Comparison of ENCODE assay signal across 24 mouse cellular contexts in genomic region chr5:135693281-135693853, GRCm38 (mm10). TPM values are rescaled to one million over a fixed set of nuclear protein-coding genes. Genes with fewer than 3 reads are reported as not detected.
DNase-seq lines count a peak whose midpoint lies in the region; ATAC-seq and TF ChIP-seq lines count a peak whose summit lies in the region.
"Had no signal": no experiment of that assay in that cellular context is flagged by ENCODE, and none has a peak within 500 bp of the region (broad histone marks: within the 10 kb centered on the region; RNA-seq: fewer than 3 reads in every experiment).

No protein-coding gene starts in this region.

- intact Hi-C loops in left cerebral cortex, postnatal 36 days (cut with DNase I): no loop called here

- H3K27me3 ChIP-seq in kidney, embryonic 14.5 days (ENCODE audit: control insufficient read depth, insufficient read depth, low read length): no peaks in the 10 kb centered on the region
- no peaks in the 10 kb centered on the region for H3K27me3 ChIP-seq in intestine, postnatal 0 days (replicated peaks; ENCODE audit: control insufficient read depth, insufficient read depth, low read length)
- H3K27me3 ChIP-seq: intestine, embryonic 15.5 days; neural tube, embryonic 15.5 days; stomach, embryonic 15.5 days had no signal

- ATAC-seq in kidney, embryonic 14.5 days (ENCODE audit: low FRiP score, low TSS enrichment): no peak
- no peak for ATAC-seq in intestine, postnatal 0 days
- ATAC-seq: forebrain, postnatal 0 days; intestine, embryonic 15.5 days; midbrain, embryonic 16.5 days had no signal

- no peak for TF ChIP-seq CTCF in intestine, postnatal 0 days (IDR thresholded peaks at IDR 0.05; ENCODE audit: low read depth)

- DNase-seq in kidney, adult 18-20 months: peak; percentile 78
- DNase-seq in adrenal gland, postnatal 14 days: peak; percentile 56
- peak; percentile 90 to 91 for DNase-seq in kidney, adult 8-10 months
- DNase-seq in lung, postnatal 10 days: peak; percentile 67
- no peak for DNase-seq in urinary bladder, postnatal 10 days (ENCODE audit: low spot score)
- DNase-seq in left cerebral cortex, postnatal 36 days (ENCODE audit: low spot score in 2 of 2): no peak
- DNase-seq: cerebellum, adult 11 months; forebrain, postnatal 0 days; heart, adult 11 months; heart, postnatal 36 days; layer of hippocampus, postnatal 36 days; liver; right cerebral cortex, postnatal 25 days; thymus, adult 18-20 months; thymus, postnatal 4 days had no signal

- peaks cover 5% of the 10 kb centered on the region; the same call in 1 of the 2 replicates for H3K4me1 ChIP-seq in kidney, embryonic 14.5 days (ENCODE audit: control insufficient read depth, insufficient read depth, low read length)
- H3K4me1 ChIP-seq in intestine, postnatal 0 days (replicated peaks; ENCODE audit: control insufficient read depth, insufficient read depth, low read length): peaks cover 10% of the 10 kb centered on the region; the same call in 1 of the 2 replicates

- 92% methylated on average over 5 of the region's 5 CpGs for WGBS in kidney, embryonic 14.5 days
- 90% methylated on average over 5 of the region's 5 CpGs for WGBS in intestine, postnatal 0 days

- no peaks in the 10 kb centered on the region for H3K9me3 ChIP-seq in kidney, embryonic 14.5 days (ENCODE audit: control insufficient read depth, low read length)
- no peaks in the 10 kb centered on the region for H3K9me3 ChIP-seq in intestine, postnatal 0 days (ENCODE audit: control insufficient read depth)
- H3K9me3 ChIP-seq: forebrain, embryonic 10.5 days; intestine, embryonic 15.5 days; neural tube, embryonic 15.5 days; stomach, embryonic 15.5 days had no signal

- no peak overlapping the region for H3K27ac ChIP-seq in kidney, embryonic 14.5 days (ENCODE audit: low read depth, low read length)
- H3K27ac ChIP-seq in intestine, postnatal 0 days (ENCODE audit: low read depth, low read length): no peak overlapping the region; the same call in 1 of the 2 replicates
- H3K27ac ChIP-seq: forebrain, embryonic 10.5 days; hindbrain, embryonic 14.5 days; intestine, embryonic 15.5 days; layer of hippocampus, adult 2 months; neural tube, embryonic 15.5 days; stomach, embryonic 15.5 days had no signal

- H3K4me3 ChIP-seq in kidney, embryonic 14.5 days (ENCODE audit: low read length): no peak overlapping the region
- H3K4me3 ChIP-seq in intestine, postnatal 0 days (ENCODE audit: low read depth, low read length): no peak overlapping the region
- H3K4me3 ChIP-seq: forebrain, embryonic 10.5 days; intestine, embryonic 15.5 days; layer of hippocampus, adult 2 months; neural tube, embryonic 15.5 days; stomach, embryonic 15.5 days had no signal

- H3K9ac ChIP-seq in kidney, embryonic 14.5 days (ENCODE audit: low read depth, low read length): no peak overlapping the region
- no peak overlapping the region for H3K9ac ChIP-seq in intestine, postnatal 0 days (ENCODE audit: low read depth, low read length)
- H3K9ac ChIP-seq: forebrain, postnatal 0 days; hindbrain, embryonic 14.5 days; intestine, embryonic 15.5 days; neural tube, embryonic 15.5 days; stomach, embryonic 15.5 days had no signal

- no peak overlapping the region for H3K4me2 ChIP-seq in kidney, embryonic 14.5 days (replicated peaks; ENCODE audit: low read depth, low read length)
- H3K4me2 ChIP-seq in intestine, postnatal 0 days (replicated peaks; ENCODE audit: low read depth): no peak overlapping the region
- H3K4me2 ChIP-seq: hindbrain, embryonic 14.5 days; intestine, embryonic 15.5 days; neural tube, embryonic 15.5 days; stomach, embryonic 15.5 days had no signal

- H3K36me3 ChIP-seq in kidney, embryonic 14.5 days (ENCODE audit: control insufficient read depth, insufficient read depth, low read length): no peaks in the 10 kb centered on the region
- H3K36me3 ChIP-seq in intestine, postnatal 0 days (ENCODE audit: control insufficient read depth, insufficient read depth): no peaks in the 10 kb centered on the region
- H3K36me3 ChIP-seq: intestine, embryonic 15.5 days; neural tube, embryonic 15.5 days; stomach, embryonic 15.5 days had no signal

RNA-seq across cellular contexts. Expression of gene Por, which starts 23.5 kb away (rescaled TPM):
- 51.8 and 64.2 TPM in 2 replicates for polyA plus RNA-seq in kidney, embryonic 14.5 days (2014; fragmentation: Nextera tagmentation; extraction: Ambion mirVana)
- 190 and 216 TPM in 2 replicates for total RNA-seq in adrenal gland, postnatal 14 days (2021)
- 10 to 100 TPM; 83.7 to 90.9 TPM for total RNA-seq in left cerebral cortex, postnatal 36 days (2021)
- 82.3 and 91.7 TPM in 2 replicates for polyA plus RNA-seq in intestine, postnatal 0 days (2015; fragmentation: Nextera tagmentation; extraction: Ambion mirVana)

RNA-seq across cellular contexts. Expression of gene Tmem120a, which starts 50.9 kb away (rescaled TPM):
- polyA plus RNA-seq in kidney, embryonic 14.5 days (2014; fragmentation: Nextera tagmentation; extraction: Ambion mirVana): 64.7 and 65.1 TPM in 2 replicates
- 26.8 and 45.4 TPM in 2 replicates for total RNA-seq in adrenal gland, postnatal 14 days (2021)
- total RNA-seq in left cerebral cortex, postnatal 36 days (2021): 10 to 100 TPM; 15.6 to 18.0 TPM
- 127 and 132 TPM in 2 replicates for polyA plus RNA-seq in intestine, postnatal 0 days (2015; fragmentation: Nextera tagmentation; extraction: Ambion mirVana)

Comparison
In these comparisons a context has a peak if more than half of its experiments do, and no peak if none do; other contexts are left out.
1. DNase-seq: peak in kidney, adult 18-20 months (single experiment), adrenal gland, postnatal 14 days (single experiment), kidney, adult 8-10 months (2 of 2) and lung, postnatal 10 days (single experiment); none in urinary bladder, postnatal 10 days (single experiment) and left cerebral cortex, postnatal 36 days (0 of 2).